Mouse (Mus musculus): ENCODE measurements around the gene Klk1.

Klk1 gene

GRCm38 (mm10) chr7:44253023-44253616 is 28.0 kb downstream of the Klk1 start:
- in situ Hi-C loops (cut with MboI, MseI): no loop called here

GRCm38 (mm10) chr7:44254930-44255329 is 29.8 kb downstream of the Klk1 start:
- in situ Hi-C loops (cut with MboI, MseI): no loop called here

- in situ Hi-C loops (cut with MboI, MseI): no loop called here
Measured at GRCm38 (mm10) chr7:44257278-44257677, 32.1 kb downstream of the Klk1 start, which contains the start of gene Acp4. Acp4 (minus strand) TSS chr7:44257378.

GRCm38 (mm10) chr7:44260410-44260809 is 35.2 kb downstream of the Klk1 start:
- in situ Hi-C loops (cut with MboI, MseI): loop anchor here (5.0 kb wide), 2 partner anchors 47 to 207 kb away; partner anchors contain the start of genes Aspdh, Clec11a and Josd2

GRCm38 (mm10) chr7:44261147-44261546 is 36.0 kb downstream of the Klk1 start, which contains the start of gene Gm15517:
Gm15517 (plus strand) TSS chr7:44261447.
- in situ Hi-C loops (cut with MboI, MseI): loop anchor here (5.0 kb wide), 2 partner anchors 46 to 206 kb away; partner anchors contain the start of genes Aspdh, Clec11a and Josd2

GRCm38 (mm10) chr7:44262791-44263643 is 37.9 kb downstream of the Klk1 start:
- in situ Hi-C loops (cut with MboI, MseI): loop anchor here (5.0 kb wide), 2 partner anchors 44 to 204 kb away; partner anchors contain the start of genes Aspdh, Clec11a and Josd2

- in situ Hi-C loops (cut with MboI, MseI): loop anchor here (5.0 kb wide), 1 partner anchor 79 kb away; no protein-coding TSS in a partner anchor
Measured at GRCm38 (mm10) chr7:44268117-44268516, 43.0 kb downstream of the Klk1 start.

- in situ Hi-C loops (cut with MboI, MseI): loop anchor here (5.0 kb wide), 1 partner anchor 78 kb away; no protein-coding TSS in a partner anchor
Measured at GRCm38 (mm10) chr7:44269397-44269796, 44.2 kb downstream of the Klk1 start.

- in situ Hi-C loops (cut with MboI, MseI): no loop called here
Measured at GRCm38 (mm10) chr7:44271309-44271708, 46.1 kb downstream of the Klk1 start.

- in situ Hi-C loops (cut with MboI, MseI): no loop called here
Measured at GRCm38 (mm10) chr7:44272546-44272945, 47.4 kb downstream of the Klk1 start.

GRCm38 (mm10) chr7:44273446-44273845 is 48.3 kb downstream of the Klk1 start:
- in situ Hi-C loops (cut with MboI, MseI): no loop called here

GRCm38 (mm10) chr7:44274096-44274495 is 48.9 kb downstream of the Klk1 start:
- in situ Hi-C loops (cut with MboI, MseI): no loop called here

- in situ Hi-C loops (cut with MboI, MseI): no loop called here
Measured at GRCm38 (mm10) chr7:44275546-44275945, 50.4 kb downstream of the Klk1 start.

GRCm38 (mm10) chr7:44276461-44277249 is 51.5 kb downstream of the Klk1 start:
- in situ Hi-C loops (cut with MboI, MseI): no loop called here

- in situ Hi-C loops (cut with MboI, MseI): no loop called here
Measured at GRCm38 (mm10) chr7:44277250-44277622, 52.1 kb downstream of the Klk1 start.
